Mouse (Mus musculus): ENCODE data around the gene Sipa1l2. TPM values are rescaled to one million over a fixed set of nuclear protein-coding genes. Genes with fewer than 3 reads are reported as not detected.

Gene Sipa1l2
- polyA plus RNA-seq, 1 experiment from 2014 or later, result 7.2 TPM

DNA sequence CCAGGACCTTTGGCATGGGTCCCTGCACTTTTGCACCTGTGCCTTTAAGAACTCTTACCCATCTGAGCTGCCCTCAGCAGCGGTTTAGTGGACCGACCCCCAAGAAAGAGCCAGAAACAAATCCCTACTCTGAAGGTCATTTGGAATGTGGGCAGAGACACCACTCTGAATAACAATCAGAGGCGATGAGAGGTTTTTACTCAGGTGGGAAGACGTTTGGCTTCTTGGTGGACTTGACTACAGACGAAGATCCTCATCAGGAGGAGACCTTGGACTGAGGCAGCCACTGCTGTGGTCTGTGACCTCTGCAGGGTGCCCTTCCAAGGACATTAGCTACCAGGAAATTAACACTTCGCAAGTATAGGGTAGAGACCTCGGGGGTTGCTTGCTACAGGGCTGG lies 177.9 kb downstream of the Sipa1l2 start:
- Histone ChIP-seq H3K4me2 (ENCODE audit: low read length) (no peak overlapping the region), H3K4me1 (replicated peaks; ENCODE audit: control insufficient read depth, insufficient read depth, low read length) (peaks cover 21% of the 10 kb centered on the region), H3K9me3 (ENCODE audit: control insufficient read depth, low read length) (no peaks in the 10 kb centered on the region), H3K36me3 (ENCODE audit: control insufficient read depth, insufficient read depth, low read length) (no peaks in the 10 kb centered on the region), H3K9ac (ENCODE audit: low read length) (no peak overlapping the region), H3K27ac (ENCODE audit: low read depth) (no peak overlapping the region), H3K4me3 (ENCODE audit: low read depth, low read length) (no peak overlapping the region), H3K27me3 (replicated peaks; ENCODE audit: control insufficient read depth, insufficient read depth, low read length) (no peaks in the 10 kb centered on the region)
- no peak for DNase-seq (ENCODE audit: low spot score)
- 55% methylated on average over 7 of the region's 7 CpGs for WGBS
- ATAC-seq (replicated peaks; ENCODE audit: low FRiP score, low TSS enrichment, low read depth), result no peak

DNA sequence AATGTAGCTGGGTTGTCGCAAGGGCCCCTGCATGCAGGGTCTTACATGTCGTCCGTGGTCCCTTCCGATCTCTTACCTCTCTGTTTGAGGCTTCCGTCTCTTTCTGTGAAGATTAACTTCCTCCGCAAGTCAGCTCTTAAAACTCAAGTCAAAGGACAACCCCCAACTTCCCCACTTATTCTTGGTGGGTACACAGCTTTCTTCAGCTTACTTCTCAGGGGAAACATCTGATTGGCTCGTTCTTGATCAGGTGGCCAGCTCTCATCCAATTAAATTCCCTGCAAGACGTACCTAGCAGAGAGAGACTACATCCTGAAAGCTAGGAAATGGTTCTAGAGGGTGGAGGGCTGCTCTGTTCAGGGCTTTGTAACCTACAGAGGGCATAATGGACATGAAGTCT lies 178.3 kb downstream of the Sipa1l2 start:
- H3K9ac ChIP-seq (ENCODE audit: low read length), result no peak overlapping the region
- no peak overlapping the region for H3K4me3 ChIP-seq (ENCODE audit: low read depth, low read length)
- 66% methylated on average over 8 of the region's 8 CpGs for WGBS
- no peak for ATAC-seq (replicated peaks; ENCODE audit: low FRiP score, low TSS enrichment, low read depth)
- H3K4me2 ChIP-seq (ENCODE audit: low read length), result no peak overlapping the region
- no peaks in the 10 kb centered on the region for H3K36me3 ChIP-seq (ENCODE audit: control insufficient read depth, insufficient read depth, low read length)
- H3K4me1 ChIP-seq (replicated peaks; ENCODE audit: control insufficient read depth, insufficient read depth, low read length), result peaks cover 21% of the 10 kb centered on the region
- H3K27ac ChIP-seq (ENCODE audit: low read depth), result no peak overlapping the region
- H3K27me3 ChIP-seq (replicated peaks; ENCODE audit: control insufficient read depth, insufficient read depth, low read length), result no peaks in the 10 kb centered on the region
- no peaks in the 10 kb centered on the region for H3K9me3 ChIP-seq (ENCODE audit: control insufficient read depth, low read length)
- no peak for DNase-seq (ENCODE audit: low spot score)

DNA sequence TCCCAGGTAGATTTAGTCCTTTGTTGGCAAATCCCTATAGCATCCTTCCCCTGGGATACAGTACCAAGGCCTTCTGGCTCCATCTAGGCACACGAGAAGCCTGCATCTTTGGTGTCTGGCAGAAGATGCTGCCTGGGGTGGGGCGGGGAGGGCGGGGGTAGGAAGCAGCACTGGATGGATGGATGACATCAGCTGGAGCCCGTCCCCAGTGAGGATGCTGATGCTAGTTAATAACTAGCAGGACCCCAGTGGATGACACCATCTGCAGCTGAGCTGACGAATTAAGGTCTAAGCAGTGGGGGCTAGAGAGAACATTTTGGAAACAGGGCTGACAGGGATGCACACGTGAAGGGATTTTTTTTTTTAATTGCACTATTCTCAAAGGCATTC lies 179.1 kb downstream of the Sipa1l2 start:
- no peak for ATAC-seq (replicated peaks; ENCODE audit: low FRiP score, low TSS enrichment, low read depth)
- WGBS, result 62% methylated on average over 6 of the region's 6 CpGs
- Histone ChIP-seq H3K27ac (ENCODE audit: low read depth) (no peak overlapping the region), H3K36me3 (ENCODE audit: control insufficient read depth, insufficient read depth, low read length) (no peaks in the 10 kb centered on the region), H3K4me2 (ENCODE audit: low read length) (no peak overlapping the region), H3K27me3 (replicated peaks; ENCODE audit: control insufficient read depth, insufficient read depth, low read length) (no peaks in the 10 kb centered on the region), H3K9ac (ENCODE audit: low read length) (no peak overlapping the region), H3K9me3 (ENCODE audit: control insufficient read depth, low read length) (no peaks in the 10 kb centered on the region), H3K4me1 (replicated peaks; ENCODE audit: control insufficient read depth, insufficient read depth, low read length) (peaks cover 27% of the 10 kb centered on the region), H3K4me3 (ENCODE audit: low read depth, low read length) (no peak overlapping the region)
- no peak for DNase-seq (ENCODE audit: low spot score)

DNA sequence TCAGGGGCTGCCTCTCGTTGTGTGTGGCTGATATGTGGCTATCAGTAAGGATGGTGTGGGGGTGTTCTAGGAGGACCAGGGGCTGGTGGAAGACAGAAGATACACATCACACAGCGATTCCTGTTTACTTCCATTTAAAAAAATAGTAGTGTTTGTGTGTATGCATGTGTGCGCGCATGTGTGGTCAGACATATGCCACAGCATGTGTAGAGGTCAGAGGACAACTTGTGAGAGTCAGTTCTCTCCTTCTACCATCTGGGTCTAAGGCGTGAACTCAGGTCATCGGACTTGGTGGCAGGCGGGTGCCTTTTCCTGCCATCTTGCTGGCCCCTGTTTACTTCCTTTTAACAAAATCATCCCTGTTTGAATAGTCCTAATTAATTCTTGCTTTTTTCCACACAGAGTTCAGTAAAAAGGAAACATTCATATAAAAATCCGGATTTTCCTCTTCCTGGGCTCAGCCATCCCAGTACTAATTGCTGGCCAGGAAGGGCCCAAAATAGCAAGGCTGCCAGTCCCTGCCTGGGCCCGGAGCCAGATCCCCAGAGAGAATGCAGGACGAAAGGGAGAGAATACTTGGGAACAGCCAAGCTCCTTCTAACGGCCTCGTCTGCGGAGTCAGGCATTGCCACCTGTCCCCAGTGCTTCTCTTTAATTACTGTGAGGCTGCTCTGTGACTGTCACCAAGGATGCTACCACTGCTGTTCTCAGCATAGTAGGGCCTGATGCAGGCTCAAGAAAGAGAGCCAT lies 179.7 kb downstream of the Sipa1l2 start:
- 57% methylated on average over 13 of the region's 13 CpGs for WGBS
- Histone ChIP-seq H3K9ac (ENCODE audit: low read length) (no peak overlapping the region), H3K4me1 (replicated peaks; ENCODE audit: control insufficient read depth, insufficient read depth, low read length) (peaks cover 29% of the 10 kb centered on the region), H3K4me3 (ENCODE audit: low read depth, low read length) (no peak overlapping the region), H3K9me3 (ENCODE audit: control insufficient read depth, low read length) (no peaks in the 10 kb centered on the region), H3K4me2 (ENCODE audit: low read length) (no peak overlapping the region), H3K27ac (ENCODE audit: low read depth) (no peak overlapping the region), H3K36me3 (ENCODE audit: control insufficient read depth, insufficient read depth, low read length) (no peaks in the 10 kb centered on the region), H3K27me3 (replicated peaks; ENCODE audit: control insufficient read depth, insufficient read depth, low read length) (no peaks in the 10 kb centered on the region)
- no peak for ATAC-seq (replicated peaks; ENCODE audit: low FRiP score, low TSS enrichment, low read depth)
- DNase-seq (ENCODE audit: low spot score), result no peak

DNA sequence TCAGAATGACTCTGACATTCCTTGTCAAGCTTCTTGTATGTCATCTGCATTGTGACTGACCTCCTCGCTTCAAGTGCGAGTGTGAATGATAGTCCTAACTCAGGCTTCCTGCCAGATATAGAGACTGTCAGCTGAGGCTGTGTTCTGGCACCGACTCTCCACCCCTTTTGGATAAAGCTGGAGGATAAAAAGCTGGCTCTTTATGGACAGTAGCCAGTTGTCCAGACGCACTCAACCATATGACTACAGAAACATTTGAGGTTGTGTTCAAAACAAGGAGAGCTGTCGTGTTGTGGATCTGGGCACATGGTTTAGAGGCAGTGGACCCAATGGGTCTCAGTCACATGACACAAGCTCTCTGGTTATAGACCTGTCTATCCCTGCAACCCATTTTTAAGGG lies 180.3 kb downstream of the Sipa1l2 start:
- Histone ChIP-seq H3K9ac (ENCODE audit: low read length) (no peak overlapping the region), H3K36me3 (ENCODE audit: control insufficient read depth, insufficient read depth, low read length) (no peaks in the 10 kb centered on the region), H3K4me2 (ENCODE audit: low read length) (no peak overlapping the region), H3K27me3 (replicated peaks; ENCODE audit: control insufficient read depth, insufficient read depth, low read length) (no peaks in the 10 kb centered on the region), H3K4me3 (ENCODE audit: low read depth, low read length) (no peak overlapping the region), H3K27ac (ENCODE audit: low read depth) (no peak overlapping the region), H3K4me1 (replicated peaks; ENCODE audit: control insufficient read depth, insufficient read depth, low read length) (peaks cover 29% of the 10 kb centered on the region), H3K9me3 (ENCODE audit: control insufficient read depth, low read length) (no peaks in the 10 kb centered on the region)
- DNase-seq (ENCODE audit: low spot score), result no peak
- ATAC-seq (replicated peaks; ENCODE audit: low FRiP score, low TSS enrichment, low read depth), result no peak
- WGBS, result 29% methylated on average over 5 of the region's 5 CpGs

- ATAC-seq (replicated peaks; ENCODE audit: low FRiP score, low TSS enrichment, low read depth) (no peak), DNase-seq (ENCODE audit: low spot score) (no peak)
- Histone ChIP-seq H3K4me2 (ENCODE audit: low read length) (no peak overlapping the region), H3K9me3 (ENCODE audit: control insufficient read depth, low read length) (no peaks in the 10 kb centered on the region), H3K27ac (ENCODE audit: low read depth) (no peak overlapping the region), H3K36me3 (ENCODE audit: control insufficient read depth, insufficient read depth, low read length) (no peaks in the 10 kb centered on the region), H3K9ac (ENCODE audit: low read length) (no peak overlapping the region), H3K4me3 (ENCODE audit: low read depth, low read length) (no peak overlapping the region), H3K4me1 (replicated peaks; ENCODE audit: control insufficient read depth, insufficient read depth, low read length) (peaks cover 29% of the 10 kb centered on the region), H3K27me3 (replicated peaks; ENCODE audit: control insufficient read depth, insufficient read depth, low read length) (no peaks in the 10 kb centered on the region)
- 36% methylated on average over 13 of the region's 13 CpGs for WGBS
Observed at GRCm38 (mm10) chr8:125388404-125389180, 181.0 kb downstream of the Sipa1l2 start.

DNA sequence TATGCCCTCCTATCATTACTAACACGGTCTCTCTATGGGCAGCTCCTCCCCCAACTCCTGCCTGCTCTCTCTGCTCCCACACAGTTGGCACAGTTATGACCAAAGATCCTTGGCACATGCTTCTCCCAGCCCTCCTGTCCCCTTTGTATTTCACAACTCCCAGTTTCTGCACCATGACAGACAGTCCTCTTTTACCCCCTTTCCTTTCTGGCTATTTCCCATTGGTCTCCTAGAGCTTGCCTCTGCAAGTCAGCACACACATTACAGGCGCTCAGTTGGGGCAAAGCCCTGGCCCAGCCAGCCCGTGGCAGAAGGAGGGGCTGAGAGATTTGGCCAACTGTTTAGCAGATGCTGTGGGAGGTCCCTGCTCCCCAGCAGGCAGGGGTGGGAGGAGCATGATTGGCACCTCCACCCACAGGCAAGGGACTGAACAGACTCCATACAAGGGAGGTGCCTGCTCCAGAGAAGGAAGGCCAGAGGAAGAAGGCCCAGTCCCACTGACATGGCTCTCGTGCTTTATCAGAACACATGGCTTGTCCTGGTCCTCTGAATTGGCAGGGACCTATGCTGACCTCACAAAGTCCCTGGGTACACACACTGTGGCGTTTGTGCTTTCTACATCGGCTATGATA lies 184.0 kb downstream of the Sipa1l2 start:
- peaks cover 32% of the 10 kb centered on the region for H3K4me1 ChIP-seq (replicated peaks; ENCODE audit: control insufficient read depth, insufficient read depth, low read length)
- ATAC-seq (replicated peaks; ENCODE audit: low FRiP score, low TSS enrichment, low read depth) (peak; percentile 51; the same call in 1 of the 2 replicates), DNase-seq (ENCODE audit: low spot score) (no peak)
- H3K27me3 ChIP-seq (replicated peaks; ENCODE audit: control insufficient read depth, insufficient read depth, low read length), result no peaks in the 10 kb centered on the region
- H3K4me3 ChIP-seq (ENCODE audit: low read depth, low read length), result no peak overlapping the region
- H3K4me2 ChIP-seq (ENCODE audit: low read length), result no peak overlapping the region
- no peaks in the 10 kb centered on the region for H3K36me3 ChIP-seq (ENCODE audit: control insufficient read depth, insufficient read depth, low read length)
- H3K27ac ChIP-seq (ENCODE audit: low read depth), result no peak overlapping the region
- no peaks in the 10 kb centered on the region for H3K9me3 ChIP-seq (ENCODE audit: control insufficient read depth, low read length)
- WGBS, result 28% methylated on average over 6 of the region's 6 CpGs
- no peak overlapping the region for H3K9ac ChIP-seq (ENCODE audit: low read length)

DNA sequence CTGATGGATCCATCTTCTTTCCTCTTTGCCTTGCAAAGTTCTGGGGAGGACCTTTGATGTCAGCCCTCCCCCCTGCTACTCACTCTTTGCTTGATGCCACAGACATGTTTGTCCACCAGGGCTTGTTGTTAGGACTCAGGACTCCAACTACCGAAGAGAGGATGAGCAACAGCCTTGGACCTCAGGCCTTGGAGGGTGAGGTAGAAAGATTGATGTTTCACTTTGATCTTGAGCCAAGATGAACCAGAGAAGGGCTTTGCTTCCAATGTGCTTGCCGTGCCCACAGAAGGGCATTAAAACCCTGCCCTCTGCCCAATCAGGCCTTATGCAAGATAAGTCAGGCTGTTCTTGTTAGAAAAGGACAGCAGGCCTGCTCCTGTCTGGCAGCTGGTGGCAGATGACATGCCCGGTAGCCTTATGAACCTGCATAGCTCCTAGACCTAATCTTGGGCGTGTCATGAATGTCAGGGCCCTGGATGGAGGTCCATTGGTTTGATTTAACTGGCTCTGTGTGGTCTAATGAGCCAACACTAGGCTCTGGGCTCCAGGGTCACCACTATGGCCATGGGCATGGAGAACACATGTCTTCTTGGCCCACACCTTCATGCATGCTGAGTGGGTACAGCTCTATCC lies 184.9 kb downstream of the Sipa1l2 start:
- no peak for ATAC-seq (replicated peaks; ENCODE audit: low FRiP score, low TSS enrichment, low read depth)
- no peak overlapping the region for H3K9ac ChIP-seq (ENCODE audit: low read length)
- H3K27ac ChIP-seq (ENCODE audit: low read depth), result no peak overlapping the region
- no peaks in the 10 kb centered on the region for H3K9me3 ChIP-seq (ENCODE audit: control insufficient read depth, low read length)
- no peaks in the 10 kb centered on the region for H3K27me3 ChIP-seq (replicated peaks; ENCODE audit: control insufficient read depth, insufficient read depth, low read length)
- H3K4me1 ChIP-seq (replicated peaks; ENCODE audit: control insufficient read depth, insufficient read depth, low read length), result peaks cover 25% of the 10 kb centered on the region
- no peak overlapping the region for H3K4me3 ChIP-seq (ENCODE audit: low read depth, low read length)
- no peak for DNase-seq (ENCODE audit: low spot score)
- 89% methylated on average over 4 of the region's 4 CpGs for WGBS
- H3K4me2 ChIP-seq (ENCODE audit: low read length), result no peak overlapping the region
- no peaks in the 10 kb centered on the region for H3K36me3 ChIP-seq (ENCODE audit: control insufficient read depth, insufficient read depth, low read length)
